Mouse (Mus musculus): ENCODE measurements around the gene Galnt4.

DNA sequence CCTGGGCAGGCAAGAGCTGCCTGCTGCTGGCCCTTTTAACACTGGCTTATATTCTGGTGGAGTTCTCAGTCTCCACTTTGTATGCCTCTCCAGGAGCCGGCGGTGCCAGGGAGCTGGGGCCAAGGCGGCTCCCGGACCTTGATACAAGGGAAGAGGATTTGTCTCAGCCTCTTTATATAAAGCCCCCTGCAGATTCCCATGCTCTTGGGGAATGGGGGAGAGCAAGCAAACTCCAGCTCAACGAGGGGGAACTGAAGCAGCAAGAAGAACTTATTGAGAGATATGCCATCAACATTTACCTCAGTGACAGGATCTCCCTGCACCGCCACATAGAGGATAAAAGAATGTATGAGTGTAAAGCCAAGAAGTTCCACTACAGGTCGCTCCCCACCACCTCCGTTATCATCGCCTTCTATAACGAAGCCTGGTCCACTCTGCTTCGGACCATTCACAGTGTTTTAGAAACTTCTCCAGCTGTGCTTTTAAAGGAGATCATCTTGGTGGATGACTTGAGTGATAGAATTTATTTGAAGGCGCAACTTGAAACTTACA is 548 bp downstream of the Galnt4 start:
- TF ChIP-seq GATA1 (IDR thresholded peaks at IDR 0.05; ENCODE audit: borderline replicate concordance, low read length) (no peak), FLI1 (IDR thresholded peaks at IDR 0.05; ENCODE audit: low read length) (no peak)

Data from megakaryocyte, embryonic 14.5 days (primary cell).